Mouse (Mus musculus) lung, adult 18-20 months (tissue): ENCODE measurements around the gene Nsf.

Experiments used
- DNase-seq, 2 experiments: peaks; one replicate each; pipeline ENCODE4 v3.0.0; 2022; ENCODE audit warnings: mixed read lengths in 2 of 2

The Nsf gene

DNA sequence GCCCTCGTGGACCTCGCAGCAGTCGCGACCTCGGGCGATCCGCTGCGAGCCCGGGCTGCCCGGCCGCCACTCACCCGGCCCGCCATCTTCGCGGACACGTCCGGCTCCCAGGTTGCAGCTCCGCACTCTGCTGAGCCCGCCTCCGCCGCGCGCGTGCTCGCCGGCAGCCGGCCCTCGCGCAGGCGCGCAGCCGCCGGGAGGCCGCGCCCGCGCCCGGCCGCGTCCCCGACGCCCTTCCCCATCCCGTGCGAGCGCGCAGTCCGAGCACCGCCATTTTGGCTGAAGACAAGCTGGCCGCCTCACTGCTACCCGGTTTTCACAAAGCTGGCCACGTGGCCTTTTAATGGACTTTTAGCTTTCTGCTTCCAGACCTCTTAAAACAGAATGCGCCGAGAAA lies at the start of gene Nsf:
Gene Nsf, minus strand, starts transcription at position 161 of the 397 bp plus-strand sequence.
- peak; percentile 82 to 84 for DNase-seq

DNA sequence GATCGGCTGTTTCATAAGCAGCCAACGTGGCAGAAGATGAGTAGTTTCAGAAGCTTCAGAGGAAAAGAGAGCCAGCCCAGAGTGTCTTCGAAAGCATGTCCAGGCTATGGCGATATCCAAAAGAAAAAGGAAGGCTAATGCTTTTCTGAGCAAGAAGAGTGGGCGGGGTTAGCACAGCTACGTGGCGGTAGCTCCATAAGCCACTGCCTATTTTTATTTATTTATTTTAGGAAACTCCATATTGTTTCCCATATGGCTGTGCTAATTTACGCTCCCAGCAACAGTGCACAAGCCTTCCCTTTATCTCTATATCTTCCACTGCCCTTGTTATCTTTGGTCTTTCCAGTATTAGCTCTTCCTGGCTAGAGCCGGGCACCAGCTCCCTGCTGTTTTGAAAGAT lies 49.5 kb upstream of the Nsf start:
- DNase-seq: no peak

DNA sequence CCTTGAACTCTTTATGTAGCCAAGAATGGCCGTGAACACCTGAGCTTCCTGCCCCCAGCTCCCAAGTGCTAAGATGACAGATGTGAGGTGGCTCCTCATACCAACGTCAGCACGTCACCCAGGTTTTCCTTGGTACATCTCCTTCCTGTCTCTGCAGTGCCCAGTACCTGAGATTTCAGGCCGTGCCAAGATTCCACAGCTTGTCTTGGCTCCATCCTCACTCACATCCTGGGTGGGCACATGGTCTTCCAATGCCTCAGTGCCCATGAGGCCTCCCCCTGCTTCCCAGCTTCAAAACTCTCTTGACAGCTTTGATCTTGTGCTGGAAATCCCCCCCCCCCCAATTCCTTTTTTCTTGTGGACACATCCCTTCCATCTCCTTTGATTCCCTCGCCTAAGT lies 48.3 kb upstream of the Nsf start:
- DNase-seq: no peak

- DNase-seq: no peak
Measured at GRCm38 (mm10) chr11:104001395-104001955, 47.6 kb upstream of the Nsf start.

DNA sequence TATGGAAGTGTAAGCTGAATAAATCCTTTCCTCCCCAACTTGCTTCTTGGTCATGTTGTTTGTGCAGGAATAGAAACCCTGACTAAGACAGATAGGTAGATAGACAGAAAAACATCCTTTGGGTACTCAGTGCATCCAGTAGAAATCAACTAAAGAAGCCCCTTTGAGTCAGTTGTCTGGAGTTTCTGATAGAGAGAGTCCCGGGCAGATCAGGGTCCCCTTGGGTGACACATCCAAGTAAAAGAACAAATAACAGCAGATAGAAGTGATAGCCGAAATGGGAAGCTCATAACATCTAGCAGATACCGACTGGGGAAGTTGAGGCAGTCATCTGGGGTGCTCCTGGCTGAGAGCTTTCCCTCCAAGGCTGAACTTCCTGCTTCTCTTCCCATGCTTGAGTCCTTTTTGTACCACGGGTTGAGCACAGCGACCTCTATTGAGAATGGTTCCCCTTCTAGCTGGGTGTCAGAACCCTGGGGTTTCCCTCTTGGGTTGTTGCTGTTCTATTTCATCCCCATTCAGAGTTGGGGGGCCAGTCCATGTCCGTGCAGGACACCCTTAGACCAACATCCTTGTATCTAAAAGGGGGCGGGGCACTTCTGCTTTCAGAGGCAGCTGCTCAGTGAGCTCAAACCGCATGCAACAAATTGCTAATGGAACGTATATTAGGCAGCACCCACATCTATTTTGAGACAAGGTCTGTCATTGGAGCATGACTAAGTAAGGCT lies 47.0 kb upstream of the Nsf start:
- DNase-seq: peak; percentile 33 to 40

DNA sequence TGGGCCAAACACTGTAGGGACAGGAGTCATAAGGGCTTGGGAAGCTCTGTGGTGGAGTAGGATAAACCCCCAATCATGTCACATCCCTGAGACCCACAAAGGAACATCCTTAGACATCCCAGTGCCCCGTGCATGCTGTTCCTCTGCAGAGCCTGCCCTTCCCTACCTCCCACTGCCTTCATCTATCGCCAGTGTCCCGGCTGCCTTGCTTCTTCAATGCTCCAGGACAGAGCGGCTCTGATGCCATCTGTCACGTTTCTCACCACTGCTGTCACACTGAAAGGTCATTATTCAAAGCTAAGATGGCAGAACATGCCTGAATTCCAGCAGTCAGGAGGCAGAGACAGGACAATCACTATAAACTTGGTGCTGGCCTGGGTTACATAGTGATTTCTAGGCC lies 44.9 kb upstream of the Nsf start:
- no peak for DNase-seq

DNA sequence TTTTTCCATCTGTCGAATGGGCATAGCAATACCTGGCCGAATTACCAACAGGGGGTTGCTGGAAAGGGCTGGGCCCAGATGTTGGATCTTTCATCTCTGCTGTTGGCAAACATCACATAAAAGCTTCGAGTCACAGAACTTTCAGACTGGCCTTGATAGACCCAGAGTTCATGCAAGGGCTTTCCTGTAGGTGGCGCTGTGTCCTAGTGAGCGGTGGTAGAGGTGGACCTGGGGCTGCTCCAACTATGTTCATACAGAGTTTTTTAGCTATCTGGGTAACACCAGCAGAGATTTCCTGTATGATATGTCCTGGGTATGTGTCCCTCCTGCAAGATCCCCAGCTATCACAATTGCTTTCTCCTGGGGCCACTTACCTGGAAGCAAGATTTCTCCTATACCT lies 43.5 kb upstream of the Nsf start:
- DNase-seq: peak; percentile 24 to 35

- no peak for DNase-seq
Measured at GRCm38 (mm10) chr11:103992638-103993037, 38.8 kb upstream of the Nsf start.

DNA sequence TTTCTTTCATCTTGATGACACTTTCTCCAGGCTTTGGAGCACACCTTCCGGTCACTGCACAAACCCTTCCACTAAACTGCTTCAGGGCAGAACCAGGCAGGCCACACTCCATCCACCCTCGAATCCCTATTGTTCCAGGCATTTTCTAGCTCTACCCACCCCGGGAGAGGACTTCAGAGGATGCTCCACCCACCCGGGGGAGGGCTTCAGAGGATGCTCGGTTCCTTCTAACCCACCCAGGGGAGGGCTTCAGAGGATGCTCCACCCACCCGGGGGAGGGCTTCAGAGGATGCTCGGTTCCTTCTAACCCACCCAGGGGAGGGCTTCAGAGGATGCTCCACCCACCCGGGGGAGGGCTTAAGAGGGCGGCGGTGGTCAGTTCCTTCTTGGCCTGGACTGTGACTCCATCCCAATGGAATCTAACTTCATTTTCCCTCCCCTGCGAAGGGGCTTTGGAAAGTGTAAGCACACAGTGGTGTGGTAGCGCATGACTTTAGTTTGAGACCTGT lies 36.2 kb upstream of the Nsf start:
- peak; percentile 24 to 37 for DNase-seq

DNA sequence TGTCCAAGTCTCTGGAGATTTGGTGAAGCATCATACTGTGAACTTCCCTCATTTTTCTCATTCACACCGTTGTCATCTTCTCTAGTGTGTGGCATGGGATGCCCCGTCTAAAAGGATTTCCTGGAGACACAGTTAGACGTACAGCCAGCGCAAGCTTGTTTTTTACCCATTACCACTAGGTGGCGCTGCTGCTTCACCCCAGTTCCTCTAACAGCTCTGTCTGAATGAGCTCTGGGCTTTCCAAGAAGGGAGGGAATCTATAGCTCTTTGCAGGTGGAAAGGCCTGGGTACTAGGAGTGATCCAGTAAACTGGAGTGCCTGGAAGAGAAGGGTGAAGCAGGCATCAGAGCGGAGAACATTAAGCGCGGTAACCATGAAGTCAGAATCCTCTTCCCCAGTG lies 33.6 kb upstream of the Nsf start:
- peak; percentile 54 to 63 for DNase-seq

- no peak for DNase-seq
Measured at GRCm38 (mm10) chr11:103984067-103984466, 30.2 kb upstream of the Nsf start.

DNA sequence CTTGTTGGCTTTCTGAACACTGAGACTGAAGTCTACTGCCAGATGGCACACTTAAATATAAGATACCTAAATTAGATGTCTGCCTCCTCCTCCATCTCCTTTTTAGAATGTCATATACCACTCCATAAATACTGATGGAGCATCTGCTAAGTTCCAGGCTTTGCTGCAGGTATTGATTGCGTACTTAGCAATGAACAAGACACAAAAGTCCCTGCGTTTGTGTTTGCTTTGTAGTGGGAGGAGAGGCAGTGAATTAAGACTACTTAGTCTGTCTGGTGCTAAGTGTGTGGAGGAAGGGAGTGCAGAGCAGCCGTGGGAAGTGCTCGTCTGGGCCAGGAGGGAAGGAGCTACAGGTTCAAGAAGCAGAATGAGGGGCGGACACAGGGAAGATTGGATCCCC lies 28.0 kb upstream of the Nsf start:
- no peak for DNase-seq

- DNase-seq: no peak
Measured at GRCm38 (mm10) chr11:103979381-103979780, 25.5 kb upstream of the Nsf start.

GRCm38 (mm10) chr11:103970876-103971275 lies 17.0 kb upstream of the Nsf start:
- no peak for DNase-seq

DNA sequence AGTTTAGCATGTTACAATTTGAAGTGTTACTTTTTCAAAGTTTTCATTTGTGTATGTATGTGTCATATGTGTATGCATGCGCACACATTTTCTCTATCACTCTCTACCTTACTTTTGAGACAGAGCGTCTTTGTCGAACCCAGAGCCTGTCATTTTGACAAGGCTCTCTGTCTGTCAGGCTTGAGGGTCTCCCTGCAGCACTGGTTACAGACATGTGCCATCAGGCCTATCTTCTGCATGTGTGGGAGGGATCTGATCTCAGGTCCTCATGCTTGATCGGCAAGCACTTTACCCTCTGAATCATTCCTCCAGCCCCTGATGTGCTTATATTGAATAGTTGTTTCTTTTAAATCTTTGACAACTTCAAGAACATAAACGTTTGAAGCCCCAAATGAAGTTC lies 15.4 kb upstream of the Nsf start:
- DNase-seq: no peak

GRCm38 (mm10) chr11:103967106-103967735 lies 13.4 kb upstream of the Nsf start:
- peak; percentile 26 to 29 for DNase-seq

DNA sequence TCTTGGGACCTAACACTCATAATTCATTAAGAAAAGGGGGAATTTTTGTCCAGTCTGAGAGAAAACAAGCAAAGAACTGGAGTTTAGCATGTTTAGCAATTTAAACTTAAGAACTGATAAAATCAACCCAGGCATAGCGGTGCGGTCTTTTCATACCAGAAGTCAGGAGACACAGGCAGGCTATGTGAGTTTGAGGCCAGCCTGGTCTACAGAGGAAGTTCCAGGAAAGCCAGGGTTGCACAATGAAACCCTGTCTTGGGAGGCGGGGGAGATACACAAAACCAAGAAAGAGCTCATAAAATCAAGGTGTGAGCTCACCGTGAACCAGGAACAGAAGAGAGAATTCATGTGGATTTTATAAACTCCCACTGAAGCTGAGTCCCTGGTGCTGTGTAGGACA lies 3.0 kb upstream of the Nsf start:
- DNase-seq: no peak

DNA sequence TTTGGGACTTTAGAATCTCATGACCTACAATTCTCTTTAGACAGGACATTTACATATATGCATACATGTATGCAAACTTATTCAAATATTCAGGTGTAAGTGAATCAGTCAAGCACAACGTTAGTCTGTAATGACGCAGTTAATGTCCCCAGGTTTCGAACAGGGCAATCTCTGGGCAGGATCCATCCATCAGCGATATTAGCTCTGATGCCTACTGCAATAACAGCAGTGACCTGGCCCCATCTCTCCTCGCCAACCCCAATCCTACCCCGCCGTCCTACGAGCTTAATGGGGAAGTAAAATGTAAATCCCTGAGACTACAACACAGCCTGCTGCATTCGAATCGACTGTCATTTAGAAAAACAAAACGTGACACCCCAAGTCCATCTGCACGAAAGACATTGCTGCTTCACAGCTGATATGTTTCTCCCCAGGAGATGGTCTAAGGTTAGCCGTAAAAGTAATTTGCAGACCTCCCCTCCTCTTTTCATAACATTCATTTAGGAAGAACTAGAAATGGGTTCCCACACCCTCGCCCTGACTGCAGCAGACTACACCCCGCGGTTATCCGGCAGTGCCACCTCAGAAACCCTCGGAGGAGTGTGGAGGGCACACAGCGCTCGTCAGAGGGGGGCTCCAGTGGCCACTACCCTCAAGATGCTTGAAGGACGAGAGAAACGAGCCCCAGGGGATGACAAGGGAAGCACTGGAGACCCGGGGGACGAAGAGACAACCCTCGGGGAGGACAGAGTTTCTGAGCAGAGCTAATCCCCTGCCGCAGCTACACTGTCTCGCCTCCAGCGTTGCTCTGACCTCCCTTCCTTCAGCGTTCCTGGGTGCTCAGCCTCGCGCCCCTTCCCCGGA lies 592 bp downstream of the Nsf start:
- DNase-seq: peak in 1 of 2 experiments; percentile 18

GRCm38 (mm10) chr11:103952635-103953031 lies 1.2 kb downstream of the Nsf start:
- DNase-seq: no peak

GRCm38 (mm10) chr11:103951106-103951505 lies 2.8 kb downstream of the Nsf start:
- DNase-seq: no peak

DNA sequence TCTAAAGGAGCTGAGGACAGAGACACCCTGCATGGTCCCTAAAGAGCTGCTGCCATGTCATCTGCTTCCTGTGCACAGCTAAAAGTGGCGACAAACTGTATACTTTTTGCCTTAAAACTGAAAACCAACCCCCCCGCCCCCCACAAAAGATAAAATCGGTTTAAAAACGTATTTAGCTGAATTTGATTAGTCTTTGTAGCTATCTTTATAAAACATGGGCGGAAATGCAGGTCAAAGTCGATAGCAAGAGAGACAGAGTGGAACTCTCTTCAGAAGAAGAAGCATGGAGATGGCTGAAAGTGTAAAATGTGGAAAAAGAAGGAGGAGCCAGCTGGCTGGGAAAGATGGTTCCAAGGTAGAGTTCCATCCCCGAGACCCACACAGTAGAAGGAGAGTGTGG lies 4.9 kb downstream of the Nsf start:
- DNase-seq: no peak

DNA sequence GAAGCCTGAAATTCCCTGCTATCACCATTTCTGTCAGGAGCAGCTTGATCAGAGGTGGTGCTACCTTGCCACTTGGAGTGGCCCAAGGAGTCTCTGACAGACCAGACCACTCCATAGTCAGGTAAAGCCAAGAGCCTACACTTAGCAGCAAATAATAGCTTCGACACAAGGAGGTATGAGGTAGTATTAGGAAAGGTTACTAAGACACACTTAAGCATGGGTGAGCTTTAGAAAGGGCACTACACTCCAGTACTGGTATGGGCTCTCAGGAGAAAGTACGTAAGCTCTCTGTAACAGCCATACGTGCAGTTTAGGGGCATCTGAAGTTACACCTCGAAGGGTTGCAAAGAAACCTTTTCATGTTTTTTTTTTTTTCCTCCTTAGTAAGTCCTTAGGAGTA lies 11.1 kb downstream of the Nsf start:
- no peak for DNase-seq

DNA sequence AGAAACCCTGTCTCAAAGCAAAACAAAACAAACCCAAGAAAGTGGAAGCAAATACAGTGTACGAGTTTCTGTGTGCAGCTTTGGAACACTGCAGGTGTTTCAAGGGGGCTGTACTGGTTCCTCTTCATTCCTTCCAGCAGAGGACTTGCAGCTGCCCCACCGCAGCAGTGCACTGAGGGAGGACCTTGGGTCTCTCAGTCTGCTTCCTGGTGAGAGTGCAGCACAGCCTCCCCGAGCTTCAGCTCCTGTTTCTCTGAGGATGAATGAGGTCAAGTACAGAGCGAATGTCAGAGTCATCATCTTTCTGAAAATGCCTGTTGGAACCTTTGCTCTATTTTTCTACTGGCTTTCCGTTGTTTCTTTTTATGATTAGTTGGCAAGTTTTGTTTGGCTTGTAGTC lies 12.5 kb downstream of the Nsf start:
- DNase-seq: no peak
